Mouse (Mus musculus): ENCODE results near the gene Epp13. TPM values are rescaled to one million over a fixed set of nuclear protein-coding genes. Genes with fewer than 3 reads are reported as not detected.
"Not testable (repeated sequence)": the region's sequence is repeated elsewhere in the genome, so short reads cannot be mapped to it uniquely, and the experiment has no call there.

The Epp13 gene
- not detected for total RNA-seq (2022)

DNA sequence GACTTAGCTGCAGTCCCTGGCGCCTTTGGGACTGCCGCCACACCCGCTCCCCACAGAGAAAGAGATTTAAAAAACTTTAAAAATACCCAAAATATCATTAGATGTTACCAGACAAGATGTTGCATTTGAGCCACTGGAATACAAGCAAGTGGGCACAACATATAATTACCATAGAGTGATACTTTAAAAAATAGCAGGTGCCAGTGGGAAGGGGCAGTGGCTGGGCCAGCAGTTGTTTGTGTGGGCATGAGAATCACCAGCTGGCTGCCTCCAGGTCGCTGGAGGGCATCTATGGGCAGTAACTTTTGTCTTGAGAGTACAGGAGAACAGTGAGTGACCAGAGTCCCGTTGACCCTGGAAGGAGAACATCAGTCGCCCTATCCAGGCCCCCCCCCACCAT, at the start of gene Epp13:
Gene Epp13, plus strand, starts transcription at position 301 of the 400 bp plus-strand sequence.
- DNase-seq (ENCODE audit: low spot score in 2 of 2): no peak

DNA sequence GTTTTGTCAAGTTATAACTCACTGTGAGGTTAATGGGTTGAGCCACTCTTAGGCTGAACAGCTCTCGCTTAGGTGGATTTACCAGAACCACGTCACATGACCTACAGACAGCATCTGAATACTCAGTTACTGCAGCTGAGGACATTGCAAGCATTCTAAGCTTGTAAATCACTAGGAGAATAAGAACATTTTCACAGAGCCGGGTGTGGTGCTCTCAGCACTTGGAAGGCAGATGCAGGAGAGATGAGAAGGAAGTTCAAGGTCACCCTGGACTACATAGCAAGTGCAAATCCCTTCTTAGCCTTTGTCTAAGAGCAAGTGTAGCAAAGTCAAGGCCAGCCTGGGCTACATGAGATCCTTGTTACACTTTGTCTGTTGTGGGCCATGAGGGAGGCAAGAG, 48.3 kb upstream of the Epp13 start:
- DNase-seq (ENCODE audit: low spot score in 2 of 2): no peak

DNA sequence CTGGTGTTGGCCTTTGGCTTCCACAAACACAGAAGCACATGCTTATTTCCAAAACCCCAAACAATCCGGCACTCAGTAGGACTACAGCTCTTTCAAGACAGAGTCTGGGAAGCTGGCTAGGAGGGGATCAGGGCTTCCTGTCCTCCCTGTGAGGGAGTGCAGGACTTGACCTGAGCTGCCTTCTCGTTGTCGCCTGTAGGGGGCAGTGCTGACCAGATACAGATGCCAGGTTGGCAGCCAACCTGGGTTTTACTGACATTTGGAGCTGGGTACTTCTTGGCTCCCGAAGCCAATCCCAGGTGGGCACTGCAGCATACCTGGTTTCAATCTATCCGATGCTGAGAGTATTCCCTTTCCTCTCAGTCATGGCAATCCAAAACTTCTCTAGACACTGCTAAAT, 39.4 kb upstream of the Epp13 start:
- DNase-seq (ENCODE audit: low spot score in 2 of 2): no peak

- DNase-seq (ENCODE audit: low spot score in 2 of 2): not testable (repeated sequence)
Observed at GRCm38 (mm10) chr7:6214691-6215090, 37.8 kb upstream of the Epp13 start.

DNA sequence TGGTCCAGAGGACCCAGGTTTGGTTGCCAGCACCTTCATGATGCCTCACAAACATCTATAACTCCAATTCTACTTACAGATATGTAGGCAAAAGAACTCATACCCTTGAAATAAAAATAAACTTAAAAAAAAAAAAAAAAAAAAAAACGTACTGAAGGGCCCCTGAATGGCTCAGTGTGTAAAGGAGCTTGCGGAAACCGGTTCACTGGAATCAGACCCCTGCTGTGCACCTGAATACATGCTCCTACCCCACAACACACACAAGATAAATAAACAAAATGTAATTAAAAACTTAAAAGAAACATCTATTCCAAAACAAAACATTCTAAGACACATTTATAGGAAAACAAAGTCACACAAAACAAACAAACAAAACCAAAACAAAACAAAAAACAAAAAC, 32.4 kb upstream of the Epp13 start:
- DNase-seq (ENCODE audit: low spot score in 2 of 2): no peak

DNA sequence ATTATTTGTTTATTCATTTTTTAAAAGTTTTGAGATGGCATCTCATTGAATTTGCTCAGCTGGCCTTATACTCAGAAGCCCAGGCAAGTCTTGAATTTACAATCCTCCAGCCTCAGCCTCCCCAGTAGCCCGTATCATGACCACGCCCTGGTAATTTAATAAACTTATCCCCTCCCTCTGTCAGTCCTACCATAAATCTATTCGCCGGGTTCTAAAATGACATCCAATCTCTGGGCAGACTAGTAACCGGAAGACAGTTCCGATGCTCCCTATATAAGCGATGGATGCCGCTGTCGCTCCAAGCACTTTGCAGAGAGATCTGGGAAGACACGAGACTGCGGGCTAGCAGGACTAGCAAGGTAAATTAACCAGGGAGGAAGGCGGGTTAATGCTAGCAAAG, 30.5 kb upstream of the Epp13 start, which contains the start of gene Zscan5b:
Gene Zscan5b, plus strand, starts transcription at position 301 of the 400 bp plus-strand sequence.
- DNase-seq (ENCODE audit: low spot score in 2 of 2): no peak

- DNase-seq (ENCODE audit: low spot score in 2 of 2): not testable (repeated sequence)
Observed at GRCm38 (mm10) chr7:6228491-6228890, 24.0 kb upstream of the Epp13 start.

- no peak for DNase-seq (ENCODE audit: low spot score in 2 of 2)
Observed at GRCm38 (mm10) chr7:6239787-6240186, 12.7 kb upstream of the Epp13 start.

DNA sequence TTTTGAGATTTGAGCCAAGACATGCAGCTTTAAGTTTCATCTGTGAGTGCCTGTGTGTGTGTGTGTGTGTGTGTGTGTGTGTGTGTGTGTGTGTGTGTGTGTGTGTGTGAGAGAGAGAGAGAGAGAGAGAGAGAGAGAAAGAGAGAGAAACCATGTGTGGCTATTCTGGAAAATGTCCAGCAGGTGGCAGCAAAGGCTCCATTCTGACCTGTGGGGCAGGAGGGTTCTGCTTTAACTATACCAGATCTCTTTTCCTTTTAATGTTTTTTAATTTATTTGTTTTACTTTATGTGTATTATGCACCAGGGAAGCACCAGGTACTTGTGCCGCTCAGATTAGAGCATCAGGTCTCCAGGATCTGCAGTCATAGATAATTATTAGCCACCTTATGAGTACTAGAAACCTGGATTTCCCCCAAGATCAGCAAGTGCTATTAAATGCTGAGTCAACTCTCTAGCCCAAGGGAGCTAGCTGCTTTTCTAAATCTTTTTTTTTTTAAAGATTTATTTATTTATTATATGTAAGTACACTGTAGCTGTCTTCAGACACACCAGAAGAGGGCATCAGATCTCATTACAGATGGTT, 11.6 kb upstream of the Epp13 start:
- not testable (repeated sequence) for DNase-seq (ENCODE audit: low spot score in 2 of 2)

GRCm38 (mm10) chr7:6244361-6245292, 7.9 kb upstream of the Epp13 start:
- DNase-seq (ENCODE audit: low spot score in 2 of 2): no peak

DNA sequence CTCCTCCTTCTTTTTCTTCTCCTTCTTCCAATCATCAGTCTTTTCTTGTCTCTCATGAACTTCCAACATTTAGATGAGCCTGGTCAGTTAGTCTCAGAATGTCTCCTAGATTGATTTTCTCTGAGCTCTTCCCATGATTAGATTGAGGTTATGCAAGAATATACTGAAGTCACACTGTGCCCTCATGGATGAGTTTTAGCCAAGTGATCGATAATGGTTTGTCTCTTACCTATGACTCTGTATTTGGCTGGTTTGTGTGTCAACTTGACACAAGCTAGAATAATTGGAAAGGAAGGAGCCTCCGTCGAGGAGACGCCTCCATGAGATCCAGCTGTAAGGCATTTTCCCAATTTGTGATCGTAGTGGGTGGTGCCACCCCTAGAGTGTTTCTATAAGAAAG, 1.9 kb downstream of the Epp13 start:
- no peak for DNase-seq (ENCODE audit: low spot score in 2 of 2)

DNA sequence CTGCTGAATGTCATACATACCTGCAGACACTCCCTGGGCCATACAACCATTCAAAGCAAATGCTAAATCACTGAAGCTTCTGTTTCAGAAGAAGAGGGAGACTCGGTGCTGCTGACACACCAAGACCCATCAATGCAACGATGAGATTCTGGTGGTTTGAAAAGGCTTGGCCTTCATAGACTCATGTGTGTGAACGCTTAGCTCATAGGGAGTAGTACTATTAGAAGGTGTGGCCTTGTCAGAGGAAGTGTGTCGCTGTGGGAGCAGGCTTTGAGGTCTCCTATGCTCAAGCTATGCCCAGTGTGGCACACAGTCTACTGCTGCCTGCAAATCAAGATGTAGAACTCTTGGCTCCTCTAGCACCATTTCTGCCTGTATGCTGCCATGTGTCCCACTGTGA, 4.9 kb downstream of the Epp13 start:
- no peak for DNase-seq (ENCODE audit: low spot score in 2 of 2)

DNA sequence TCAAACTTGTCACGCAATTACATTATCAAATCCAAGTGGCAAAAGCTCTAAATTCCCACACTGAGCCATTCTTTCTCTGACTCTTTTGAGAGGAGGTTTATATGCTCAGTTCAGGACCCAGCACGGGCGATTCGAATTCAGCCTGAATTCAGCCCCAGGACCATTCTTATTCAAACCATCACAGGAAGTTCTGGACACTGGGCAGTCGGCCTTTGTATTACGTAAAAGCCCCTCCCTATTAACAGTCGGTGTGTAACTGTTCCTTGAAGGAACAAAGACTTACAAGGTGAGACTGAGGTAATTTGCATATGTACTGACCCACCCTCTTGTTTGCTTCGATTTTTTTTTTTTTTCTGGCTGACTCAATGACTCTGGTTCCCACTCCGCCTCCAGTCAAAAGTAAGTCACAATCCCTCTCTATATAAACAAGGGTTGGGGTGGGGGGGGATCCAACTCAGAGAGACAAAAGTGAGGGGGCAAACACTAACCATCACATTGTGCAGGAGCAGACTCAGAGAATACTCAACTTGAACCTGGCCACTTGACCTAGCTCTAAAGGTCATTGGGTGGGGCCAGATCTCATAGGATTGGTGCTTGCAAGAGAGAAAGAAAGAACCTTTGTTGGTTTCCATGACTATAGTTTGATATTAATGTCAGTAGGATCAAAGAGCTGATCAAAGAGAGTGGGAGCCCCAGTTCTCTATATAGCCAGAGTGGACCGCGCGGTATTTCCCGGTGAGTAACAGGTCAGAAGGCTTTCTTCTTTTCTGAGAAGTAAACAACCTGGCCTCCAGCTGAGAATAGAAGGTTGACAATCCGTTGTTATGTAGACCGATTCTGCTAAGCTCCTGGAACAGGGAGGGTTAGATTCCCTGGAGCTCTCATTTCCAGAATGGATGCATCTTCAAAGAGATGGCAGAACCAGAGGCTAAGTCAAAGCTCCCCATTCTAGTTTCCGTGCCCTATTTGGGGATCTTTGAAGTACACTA, 6.0 kb downstream of the Epp13 start:
- DNase-seq (ENCODE audit: low spot score in 2 of 2): no peak

GRCm38 (mm10) chr7:6260004-6260403, 7.5 kb downstream of the Epp13 start:
- DNase-seq (ENCODE audit: low spot score in 2 of 2): not testable (repeated sequence)

DNA sequence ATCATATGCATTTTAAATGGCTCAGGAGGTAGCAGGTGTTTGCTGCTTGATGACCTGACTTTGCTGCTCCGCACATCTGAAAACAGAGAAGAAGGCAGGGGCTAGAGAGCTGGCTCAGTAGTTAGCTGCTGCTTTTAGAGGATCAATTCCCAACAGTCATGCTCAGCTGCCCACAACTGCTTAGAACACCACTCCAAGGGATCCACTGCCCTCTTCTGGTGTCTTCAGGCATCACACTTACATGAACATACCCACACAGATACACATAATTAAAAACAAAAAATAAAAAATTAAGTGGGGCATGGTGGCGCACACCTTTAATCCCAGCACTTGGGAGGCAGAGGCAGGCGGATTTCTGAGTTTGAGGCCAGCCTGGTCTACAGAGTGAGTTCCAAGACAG, 9.6 kb downstream of the Epp13 start:
- no peak for DNase-seq (ENCODE audit: low spot score in 2 of 2)

DNA sequence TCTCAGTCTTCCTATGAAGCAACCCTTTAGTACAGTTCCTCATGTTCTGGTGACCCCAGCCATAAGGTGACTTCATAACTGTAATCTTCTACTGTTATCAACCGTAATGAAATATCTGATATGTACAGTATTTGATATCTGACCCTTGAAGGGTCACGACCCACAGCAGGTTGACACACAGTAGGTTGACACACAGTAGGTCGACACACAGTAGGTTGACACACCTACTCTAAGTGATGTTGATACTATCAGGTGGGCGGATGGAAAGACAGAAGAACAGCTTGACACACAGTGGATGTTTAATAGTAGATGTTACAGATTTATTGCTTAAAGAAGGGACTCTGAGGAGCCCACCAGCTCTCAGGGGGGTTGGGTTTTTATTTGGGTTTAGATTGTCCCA, 10.5 kb downstream of the Epp13 start:
- DNase-seq (ENCODE audit: low spot score in 2 of 2): no peak

GRCm38 (mm10) chr7:6265695-6266094, 13.2 kb downstream of the Epp13 start:
- DNase-seq (ENCODE audit: low spot score in 2 of 2): no peak

DNA sequence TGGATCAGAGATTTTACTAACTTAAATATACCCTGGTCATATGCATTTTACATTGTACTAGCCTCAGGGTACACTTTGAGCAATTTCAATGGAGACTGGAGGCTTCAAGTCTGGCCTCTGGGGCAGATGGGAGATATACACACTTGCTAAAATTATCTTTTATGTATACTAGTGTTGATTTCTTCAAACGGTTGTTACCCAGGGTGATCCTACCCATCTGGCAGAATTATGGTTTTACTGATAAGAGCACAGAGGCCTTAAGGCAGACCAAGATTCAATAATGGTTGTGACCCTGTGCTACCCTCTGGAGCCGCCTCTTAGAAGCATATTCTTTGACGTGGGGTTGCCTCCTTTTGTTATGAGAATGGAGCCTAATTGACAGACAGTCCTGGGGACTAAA, 25.4 kb downstream of the Epp13 start:
- DNase-seq (ENCODE audit: low spot score in 2 of 2): no peak

GRCm38 (mm10) chr7:6282749-6283148, 30.2 kb downstream of the Epp13 start:
- peak in 1 of 2 experiments; percentile 47 for DNase-seq (ENCODE audit: low spot score in 2 of 2)

- peak; percentile 75 to 80 for DNase-seq (ENCODE audit: low spot score in 2 of 2)
Observed at GRCm38 (mm10) chr7:6283451-6284075, 31.1 kb downstream of the Epp13 start.

DNA sequence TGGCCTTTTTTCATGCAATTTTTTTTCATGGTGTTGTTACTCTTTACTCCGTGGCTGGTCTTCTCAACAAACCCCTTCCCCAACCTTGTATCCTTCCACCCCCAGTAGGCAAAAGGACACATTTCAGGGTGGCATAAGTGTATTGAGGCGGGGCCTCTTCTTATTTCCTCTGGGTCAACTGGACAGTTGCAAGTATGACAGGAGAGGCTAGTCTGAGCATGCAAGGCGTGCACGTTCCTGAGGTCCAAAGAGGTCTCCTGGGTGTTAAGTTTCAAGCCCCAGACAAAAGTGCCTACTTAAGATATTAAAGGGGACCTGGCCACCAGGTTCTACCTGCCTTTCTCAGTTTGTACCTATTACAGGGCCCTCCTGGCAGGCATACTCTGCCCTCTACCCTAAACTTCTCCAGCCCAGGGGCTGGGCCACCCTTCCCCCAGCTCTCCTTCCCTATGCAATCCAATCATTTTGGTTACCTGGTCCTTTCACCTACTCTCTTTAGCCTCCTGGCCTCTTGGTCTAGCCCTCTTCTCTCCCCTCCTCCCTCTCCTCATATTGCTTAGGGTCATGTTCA, 32.0 kb downstream of the Epp13 start:
- DNase-seq (ENCODE audit: low spot score in 2 of 2): no peak
